Mouse (Mus musculus) brain, embryonic 18.5 days (tissue): ENCODE results near the gene Nat8l.

Source experiments
- DNase-seq: peaks from one replicate; pipeline ENCODE4 v3.0.0-alpha.2; 2012; ENCODE audit warnings: low read depth, low spot score

Nat8l gene

DNA sequence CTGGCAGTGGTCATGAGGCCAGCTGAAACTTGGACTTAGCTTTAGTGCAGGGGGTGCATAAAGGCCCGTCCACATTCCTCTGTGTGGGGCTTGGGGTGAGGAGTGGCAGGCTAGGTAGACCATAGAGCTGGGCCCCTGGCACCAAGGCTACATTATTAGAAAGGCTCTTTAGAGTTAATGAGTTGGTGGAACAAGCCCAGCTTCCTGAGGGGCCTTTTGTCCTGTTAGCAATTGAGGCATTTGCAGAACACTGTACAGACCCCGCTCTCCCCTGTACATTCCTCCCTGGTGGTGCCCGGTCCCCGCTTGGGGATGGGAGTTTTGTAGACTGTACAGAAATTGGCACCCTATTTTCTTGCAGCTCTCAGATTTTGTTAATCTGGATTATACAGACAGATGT, 6.9 kb downstream of the Nat8l start:
- DNase-seq: no peak

DNA sequence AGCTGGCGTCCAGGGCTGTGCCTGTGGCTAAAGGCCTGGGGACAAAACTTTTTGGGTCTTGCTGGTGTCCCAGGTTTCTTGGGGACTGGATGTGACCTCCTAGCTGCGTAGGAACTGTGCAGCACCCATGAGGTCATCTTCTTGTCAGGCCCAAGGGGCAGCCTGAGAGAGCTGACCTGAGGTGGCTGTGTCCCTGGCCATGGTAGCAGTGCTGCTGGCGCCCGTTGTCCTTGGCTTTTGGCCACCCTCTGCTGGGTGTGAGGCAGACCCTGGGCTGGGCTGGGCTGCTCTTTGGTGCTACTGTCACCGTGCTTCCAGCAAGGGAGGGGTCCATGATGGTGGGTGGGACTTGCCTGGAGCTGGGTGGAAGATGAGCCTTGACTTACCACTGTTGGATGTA, 8.8 kb downstream of the Nat8l start:
- no peak for DNase-seq

- DNase-seq: no peak
Measured at GRCm38 (mm10) chr5:34006832-34007231, 11.0 kb downstream of the Nat8l start.

DNA sequence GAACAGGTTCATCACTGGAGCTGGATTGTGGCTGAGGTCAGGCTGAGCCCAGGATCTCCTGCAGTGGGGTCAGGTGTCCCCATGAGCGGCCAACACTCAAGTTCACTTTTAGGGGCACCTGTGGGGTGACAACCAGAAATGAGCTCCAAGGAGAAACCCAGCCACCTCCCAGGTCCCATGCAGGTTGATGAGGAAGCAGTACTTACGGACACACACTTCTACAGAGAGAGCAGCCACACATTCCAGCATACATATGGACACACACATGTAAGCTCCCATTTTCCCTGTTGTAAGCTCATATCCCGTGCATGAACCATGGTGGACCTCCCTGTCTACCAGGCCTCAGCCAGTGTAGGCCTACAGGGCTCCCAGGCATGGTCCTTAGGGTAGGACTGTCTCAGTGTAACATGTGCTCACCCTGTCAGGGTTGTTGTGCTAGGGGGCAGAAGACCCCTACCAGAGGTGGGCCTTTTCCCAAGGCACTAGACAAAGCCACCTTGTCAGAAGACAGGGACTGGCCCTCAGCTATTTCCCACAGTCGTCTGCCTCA, 11.7 kb downstream of the Nat8l start:
- no peak for DNase-seq

- DNase-seq: no peak
Measured at GRCm38 (mm10) chr5:34014652-34015051, 18.9 kb downstream of the Nat8l start.

- no peak for DNase-seq
Measured at GRCm38 (mm10) chr5:34018968-34019367, 23.2 kb downstream of the Nat8l start.

GRCm38 (mm10) chr5:34030101-34030500, 34.3 kb downstream of the Nat8l start:
- no peak for DNase-seq

GRCm38 (mm10) chr5:34031022-34031421, 35.2 kb downstream of the Nat8l start:
- no peak for DNase-seq

GRCm38 (mm10) chr5:34032520-34032919, 36.7 kb downstream of the Nat8l start:
- no peak for DNase-seq
